Mouse (Mus musculus) CH12.LX (cell line): ENCODE data around the gene Pxk.

Source experiments
- CTCF ChIP-seq, 2 experiments: IDR thresholded peaks in 1 of 2; conservative IDR thresholded peaks in 1 of 2; 2 replicates each; pipeline ENCODE4 v1.5.1; 2011 to 2012; ENCODE audit warnings: low read depth in 2 of 2, low read length in 2 of 2, improper control_type of control experiment in 1 of 2, inconsistent platforms in 1 of 2, mild to moderate bottlenecking in 1 of 2, moderate library complexity in 1 of 2
- HCFC1 ChIP-seq: IDR thresholded peaks from 2 replicates; pipeline ENCODE4 v1.6.1; 2012; ENCODE audit warnings: low read depth, mild to moderate bottlenecking, inconsistent platforms, low read length, improper control_type of control experiment
- KAT2A ChIP-seq: IDR thresholded peaks from 2 replicates; pipeline ENCODE4 v1.6.1; 2012; ENCODE audit warnings: low read length, improper control_type of control experiment, inconsistent platforms; ENCODE audit not compliant: insufficient replicate concordance
- MAZ ChIP-seq: IDR thresholded peaks from 2 replicates; pipeline ENCODE4 v1.6.1; 2012; ENCODE audit warnings: low read depth, mild to moderate bottlenecking, inconsistent platforms, low read length, improper control_type of control experiment, moderate library complexity
- POLR2A ChIP-seq: IDR thresholded peaks from 2 replicates; pipeline ENCODE4 v1.6.1; 2011; ENCODE audit warnings: low read depth, mild to moderate bottlenecking, improper control_type of control experiment, low read length
- POLR2AphosphoS2 ChIP-seq: IDR thresholded peaks from 2 replicates; pipeline ENCODE4 v1.6.1; 2011; ENCODE audit warnings: low read depth, low read length, improper control_type of control experiment
- RCOR1 ChIP-seq: conservative IDR thresholded peaks from 2 replicates; pipeline ENCODE4 v1.6.1; 2012; ENCODE audit warnings: low read depth, mild to moderate bottlenecking, inconsistent platforms, low read length, improper control_type of control experiment
- SIN3A ChIP-seq: IDR thresholded peaks from 2 replicates; pipeline ENCODE4 v1.6.1; 2012; ENCODE audit warnings: low read length, improper control_type of control experiment, inconsistent platforms
- UBTF ChIP-seq: IDR thresholded peaks from 2 replicates; pipeline ENCODE4 v1.6.1; 2012; ENCODE audit warnings: low read depth, mild to moderate bottlenecking, inconsistent platforms, low read length, improper control_type of control experiment, moderate library complexity
- USF1 ChIP-seq: IDR thresholded peaks from 2 replicates; pipeline ENCODE4 v1.6.1; 2014; ENCODE audit warnings: low read depth, mild to moderate bottlenecking, inconsistent platforms, low read length, improper control_type of control experiment
- ZC3H11A ChIP-seq: IDR thresholded peaks from 2 replicates; pipeline ENCODE4 v1.6.1; 2012; ENCODE audit warnings: low read depth, mild to moderate bottlenecking, inconsistent platforms, low read length, improper control_type of control experiment
- ZNF384 ChIP-seq: IDR thresholded peaks from 2 replicates; pipeline ENCODE4 v1.6.1; 2012; ENCODE audit warnings: low read depth, low read length, improper control_type of control experiment, inconsistent platforms

DNA sequence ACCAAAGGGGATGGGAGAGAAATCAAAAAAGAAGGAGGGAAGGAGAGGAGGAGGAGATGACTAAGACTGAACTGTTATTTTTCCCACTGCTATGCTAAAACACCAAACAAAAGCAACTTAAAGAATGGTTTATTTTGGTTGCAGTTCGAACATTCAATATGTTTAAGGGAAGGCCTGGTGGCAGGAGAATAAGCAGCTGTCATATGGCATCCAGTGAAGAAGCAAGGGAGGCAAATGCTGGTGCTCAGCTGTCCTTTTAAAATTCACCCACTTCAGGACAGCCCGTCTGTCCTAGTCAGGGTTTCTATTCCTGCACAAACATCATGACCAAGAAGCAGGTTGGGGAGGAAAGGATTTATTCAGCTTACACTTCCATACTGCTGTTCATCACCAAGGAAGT, 19.4 kb downstream of the Pxk start:
- TF ChIP-seq POLR2AphosphoS2 (no peak), CTCF (conservative IDR thresholded peaks at IDR 0.05 in 1 of 2, IDR thresholded peaks at IDR 0.05 in 1 of 2; ENCODE audit: low read depth in 2 of 2, low read length in 2 of 2) (no peak), ZC3H11A (no peak), POLR2A (no peak), MAZ (no peak), ZNF384 (no peak), USF1 (no peak), KAT2A (no peak), HCFC1 (no peak), SIN3A (no peak), UBTF (no peak), RCOR1 (no peak)
